Mouse (Mus musculus): Measurements from ENCODE around the gene Lamc1.

- TF ChIP-seq CTCF (IDR thresholded peaks at IDR 0.05; ENCODE audit: low read depth, low read length) (no peak), POLR2A (IDR thresholded peaks at IDR 0.05; ENCODE audit: extremely low read depth, insufficient read depth, low read length) (no peak)
Measured at GRCm38 (mm10) chr1:153215676-153216075, 116.9 kb downstream of the Lamc1 start.
